Mouse (Mus musculus) erythroblast, embryonic 14.5 days (primary cell): Measurements from ENCODE around the gene Robo1. TPM values are rescaled to one million over a fixed set of nuclear protein-coding genes. Genes with fewer than 3 reads are reported as not detected.

Source experiments
- H3K27me3 ChIP-seq: 2 replicates; pipeline ENCODE4 v1.6.1; 2012; ENCODE audit warnings: inconsistent platforms; ENCODE audit not compliant: control insufficient read depth
- H3K36me3 ChIP-seq: 2 replicates; pipeline ENCODE4 v1.6.1; 2012; ENCODE audit warnings: mild to moderate bottlenecking, inconsistent platforms; ENCODE audit not compliant: control insufficient read depth
- H3K4me1 ChIP-seq: 2 replicates; pipeline ENCODE4 v1.6.1; 2012; ENCODE audit warnings: inconsistent platforms; ENCODE audit not compliant: control insufficient read depth
- H3K4me3 ChIP-seq: replicated peaks from 2 replicates; pipeline ENCODE3; 2012; ENCODE audit warnings: moderate library complexity, mild to moderate bottlenecking, inconsistent platforms
- H3K9me3 ChIP-seq: 2 replicates; pipeline ENCODE4 v1.6.1; 2012; ENCODE audit warnings: low read length, inconsistent platforms, mixed read lengths; ENCODE audit not compliant: control insufficient read depth
- GATA1 ChIP-seq: IDR thresholded peaks from 2 replicates; pipeline ENCODE4 v1.6.1; 2012; ENCODE audit warnings: low read length, inconsistent platforms, mixed read lengths
- TAL1 ChIP-seq: IDR thresholded peaks from 3 replicates; pipeline ENCODE4 v1.6.1; 2012; ENCODE audit warnings: low read length, inconsistent platforms, mixed read lengths
- polyA plus RNA-seq: library from polyadenylated mRNA; stranded (reverse); fragments of >175 nt; gene quantifications from 2 replicates; pipeline ENCODE4 v1.2.3, GENCODE M21; 2012

Robo1 gene
- polyA plus RNA-seq, 1 experiment = not detected

- Histone ChIP-seq H3K36me3 (no peaks in the 10 kb centered on the region), H3K4me1 (no peaks in the 10 kb centered on the region), H3K4me3 (no peak overlapping the region), H3K9me3 (peaks cover 4% of the 10 kb centered on the region; the same call in 1 of the 2 replicates), H3K27me3 (no peaks in the 10 kb centered on the region)
- TF ChIP-seq TAL1 = no peak
- no peak for TF ChIP-seq GATA1
Measured at GRCm38 (mm10) chr16:72841066-72841465, 533.0 kb downstream of the Robo1 start.

DNA sequence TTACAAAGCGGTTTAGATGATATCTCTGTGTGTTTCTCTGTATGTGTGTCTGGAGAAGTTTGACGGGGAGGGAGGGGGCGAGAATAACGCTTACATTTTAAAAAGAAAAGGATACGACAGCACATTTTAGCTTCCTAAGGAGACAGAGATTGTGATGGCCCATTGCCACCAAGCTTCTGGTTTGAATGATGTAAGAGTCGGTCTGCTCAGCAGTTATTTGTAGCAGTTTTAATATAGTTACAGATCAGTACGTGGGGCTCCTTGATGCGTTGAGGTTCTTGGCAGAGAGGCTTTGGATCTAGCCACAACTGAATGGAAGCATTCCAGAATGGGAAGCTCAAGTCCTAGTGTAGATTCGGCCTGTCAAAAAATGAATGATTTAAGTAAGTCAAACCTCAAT lies 546.0 kb downstream of the Robo1 start:
- H3K4me3 ChIP-seq = no peak overlapping the region
- no peaks in the 10 kb centered on the region for H3K27me3 ChIP-seq
- H3K9me3 ChIP-seq = peaks cover 10% of the 10 kb centered on the region; the same call in 1 of the 2 replicates
- H3K36me3 ChIP-seq = no peaks in the 10 kb centered on the region
- H3K4me1 ChIP-seq = no peaks in the 10 kb centered on the region
- TF ChIP-seq GATA1 (no peak), TAL1 (no peak)

- peaks cover 10% of the 10 kb centered on the region; the same call in 1 of the 2 replicates for H3K9me3 ChIP-seq
- no peaks in the 10 kb centered on the region for H3K36me3 ChIP-seq
- TF ChIP-seq TAL1 (no peak), GATA1 (no peak)
- H3K4me1 ChIP-seq = no peaks in the 10 kb centered on the region
- H3K27me3 ChIP-seq = no peaks in the 10 kb centered on the region
- no peak overlapping the region for H3K4me3 ChIP-seq
Measured at GRCm38 (mm10) chr16:72854809-72855503, 546.9 kb downstream of the Robo1 start.

DNA sequence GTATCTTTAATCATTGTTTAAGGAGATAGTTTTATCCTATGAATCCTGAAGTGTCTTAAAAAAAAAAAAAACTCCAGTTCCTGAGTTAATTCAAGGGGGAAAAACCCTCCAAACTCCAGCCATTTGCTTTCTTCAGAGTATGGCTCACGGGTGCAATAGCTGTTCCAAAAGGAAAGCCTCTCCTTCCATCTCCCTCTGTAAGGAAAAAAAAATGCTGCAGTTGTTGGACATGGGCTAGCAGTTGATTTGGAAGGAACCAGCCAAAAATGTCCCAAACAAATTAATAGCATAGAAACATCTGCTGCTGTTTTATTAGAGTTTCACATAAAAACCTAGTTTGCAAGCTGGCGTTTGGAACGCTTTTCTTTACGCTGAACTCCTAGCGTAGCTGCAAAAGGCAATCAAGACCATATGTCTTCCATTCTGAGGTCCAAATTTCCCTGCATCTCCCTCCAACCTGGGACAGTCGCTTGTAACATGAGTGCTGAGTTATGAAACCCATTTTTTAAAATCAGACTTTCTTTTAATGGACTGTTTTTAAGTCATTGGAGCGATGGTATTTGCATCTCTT lies 553.7 kb downstream of the Robo1 start:
- TF ChIP-seq TAL1 (no peak), GATA1 (no peak)
- Histone ChIP-seq H3K36me3 (no peaks in the 10 kb centered on the region), H3K9me3 (peaks cover 6% of the 10 kb centered on the region; the same call in 1 of the 2 replicates), H3K27me3 (no peaks in the 10 kb centered on the region), H3K4me1 (no peaks in the 10 kb centered on the region), H3K4me3 (no peak overlapping the region)

GRCm38 (mm10) chr16:72866011-72866410 lies 557.9 kb downstream of the Robo1 start:
- Histone ChIP-seq H3K36me3 (no peaks in the 10 kb centered on the region), H3K4me1 (no peaks in the 10 kb centered on the region), H3K4me3 (no peak overlapping the region), H3K9me3 (peaks cover 4% of the 10 kb centered on the region; the same call in 1 of the 2 replicates), H3K27me3 (no peaks in the 10 kb centered on the region)
- TF ChIP-seq TAL1 (no peak), GATA1 (no peak)

DNA sequence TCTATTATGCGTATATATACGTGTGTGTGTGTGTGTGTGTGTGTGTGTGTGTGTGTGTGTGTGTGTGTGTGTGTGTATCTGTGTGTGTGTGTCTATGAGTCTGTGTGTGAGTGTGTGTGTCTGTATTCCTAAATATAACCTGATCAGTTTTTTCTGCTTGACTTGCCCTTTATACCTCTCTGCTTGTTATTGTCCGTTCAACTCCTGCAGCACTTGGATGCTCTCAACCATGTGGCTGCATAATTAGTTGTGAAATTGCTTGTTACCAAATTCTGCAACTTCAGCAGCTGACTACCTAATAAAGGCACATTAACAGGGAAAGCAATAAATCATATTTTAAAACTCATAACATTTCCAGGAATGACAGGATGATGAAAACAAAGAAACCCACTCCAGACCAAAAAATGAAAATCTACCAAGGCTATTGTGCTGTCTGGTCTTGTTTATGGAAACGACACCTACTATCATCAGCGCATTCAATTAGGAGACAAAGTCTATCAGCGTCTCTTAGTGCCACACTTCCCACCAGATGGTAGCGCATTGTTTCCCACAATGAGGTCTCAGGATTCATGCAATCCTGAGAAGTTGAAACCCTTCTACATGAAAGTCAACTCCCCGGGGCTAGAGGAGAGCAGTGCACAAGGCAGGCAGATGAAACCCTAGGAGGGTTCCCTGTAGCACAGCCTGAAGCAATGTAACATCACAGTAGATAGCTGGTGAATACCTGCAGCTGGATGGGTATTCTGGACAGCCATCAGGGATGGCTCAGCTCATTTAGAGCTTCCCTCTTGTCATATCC lies 567.0 kb downstream of the Robo1 start:
- no peaks in the 10 kb centered on the region for H3K36me3 ChIP-seq
- no peaks in the 10 kb centered on the region for H3K4me1 ChIP-seq
- no peaks in the 10 kb centered on the region for H3K27me3 ChIP-seq
- TF ChIP-seq TAL1 = no peak
- no peak for TF ChIP-seq GATA1
- H3K9me3 ChIP-seq = peaks cover 5% of the 10 kb centered on the region
- no peak overlapping the region for H3K4me3 ChIP-seq

- TF ChIP-seq GATA1 = no peak
- TF ChIP-seq TAL1 = no peak
- H3K4me3 ChIP-seq = no peak overlapping the region
Measured at GRCm38 (mm10) chr16:72888108-72888507, 580.0 kb downstream of the Robo1 start.

GRCm38 (mm10) chr16:72889401-72889800 lies 581.3 kb downstream of the Robo1 start:
- H3K36me3 ChIP-seq = no peaks in the 10 kb centered on the region
- no peak overlapping the region for H3K4me3 ChIP-seq
- no peak for TF ChIP-seq GATA1
- no peak for TF ChIP-seq TAL1
- H3K4me1 ChIP-seq = no peaks in the 10 kb centered on the region
- H3K27me3 ChIP-seq = no peaks in the 10 kb centered on the region
- H3K9me3 ChIP-seq = peaks cover 8% of the 10 kb centered on the region

More at GRCm38 (mm10) chr16:72888108-72888507, 580.0 kb downstream of the Robo1 start:
- peaks cover 6% of the 10 kb centered on the region; the same call in 1 of the 2 replicates for H3K9me3 ChIP-seq
- H3K27me3 ChIP-seq = no peaks in the 10 kb centered on the region
- no peaks in the 10 kb centered on the region for H3K4me1 ChIP-seq
- no peaks in the 10 kb centered on the region for H3K36me3 ChIP-seq

- TF ChIP-seq GATA1 (no peak), TAL1 (no peak)
- Histone ChIP-seq H3K4me1 (no peaks in the 10 kb centered on the region), H3K9me3 (peaks cover 10% of the 10 kb centered on the region), H3K27me3 (no peaks in the 10 kb centered on the region), H3K36me3 (no peaks in the 10 kb centered on the region), H3K4me3 (no peak overlapping the region)
Measured at GRCm38 (mm10) chr16:72897125-72897524, 589.0 kb downstream of the Robo1 start.
